Mouse (Mus musculus): ENCODE measurements around the gene Ube2d2b. TPM values are rescaled to one million over a fixed set of nuclear protein-coding genes. Genes with fewer than 3 reads are reported as not detected.

Ube2d2b gene
- polyA plus RNA-seq, 1 experiment from 2014 or later: 0.23 TPM

Other genes starting within 250 kb of the Ube2d2b start
- gene Rpap2, start 232.7 kb upstream of the Ube2d2b start, polyA plus RNA-seq (2014; fragmentation: Nextera tagmentation; extraction: Ambion mirVana): 25.9 and 26.6 TPM in 2 replicates
- 33.7 and 36.1 TPM in 2 replicates for gene Glmn, start 232.2 kb upstream of the Ube2d2b start, polyA plus RNA-seq (2014; fragmentation: Nextera tagmentation; extraction: Ambion mirVana)
- gene Gfi1, start 104.1 kb upstream of the Ube2d2b start, polyA plus RNA-seq (2014; fragmentation: Nextera tagmentation; extraction: Ambion mirVana): 0.08 TPM in 1 of 2 replicates, not detected in the other
- 49.1 and 53.3 TPM in 2 replicates for gene Evi5, start 45.0 kb downstream of the Ube2d2b start, polyA plus RNA-seq (2014; fragmentation: Nextera tagmentation; extraction: Ambion mirVana)
- gene Rpl5, start 70.4 kb downstream of the Ube2d2b start, polyA plus RNA-seq (2014; fragmentation: Nextera tagmentation; extraction: Ambion mirVana): 52.2 and 62.2 TPM in 2 replicates
- gene Fam69a, start 157.0 kb downstream of the Ube2d2b start, polyA plus RNA-seq (2014; fragmentation: Nextera tagmentation; extraction: Ambion mirVana): 68.0 and 70.4 TPM in 2 replicates
- gene Mtf2, start 235.6 kb downstream of the Ube2d2b start, polyA plus RNA-seq (2014; fragmentation: Nextera tagmentation; extraction: Ambion mirVana): 91.9 and 92.1 TPM in 2 replicates